Mouse (Mus musculus) splenic B cell, adult 2 months (primary cell): ENCODE measurements around the gene Adarb2.
A peak's percentile ranks its signal among the peaks of the same experiment; 100 is the strongest.

Experiments used
- DNase-seq: peaks from one replicate; pipeline ENCODE4 v3.0.0-alpha.2; 2011; ENCODE audit warnings: low read depth, low spot score
- H3K27me3 ChIP-seq: 2 replicates; pipeline ENCODE4 v1.6.1; 2012; ENCODE audit warnings: mild to moderate bottlenecking, low read length, moderate library complexity, mixed read lengths; ENCODE audit not compliant: control insufficient read depth, poor library complexity, insufficient read depth, severe bottlenecking
- H3K36me3 ChIP-seq: 2 replicates; pipeline ENCODE4 v1.6.1; 2012; ENCODE audit warnings: mild to moderate bottlenecking, low read length, moderate library complexity, mixed read lengths; ENCODE audit not compliant: control insufficient read depth, poor library complexity, insufficient read depth, severe bottlenecking

Gene Adarb2

GRCm38 (mm10) chr13:8782636-8783035 is 580.0 kb downstream of the Adarb2 start:
- Histone ChIP-seq H3K36me3 (no peaks in the 10 kb centered on the region), H3K27me3 (no peaks in the 10 kb centered on the region)
- DNase-seq, result no peak

DNA sequence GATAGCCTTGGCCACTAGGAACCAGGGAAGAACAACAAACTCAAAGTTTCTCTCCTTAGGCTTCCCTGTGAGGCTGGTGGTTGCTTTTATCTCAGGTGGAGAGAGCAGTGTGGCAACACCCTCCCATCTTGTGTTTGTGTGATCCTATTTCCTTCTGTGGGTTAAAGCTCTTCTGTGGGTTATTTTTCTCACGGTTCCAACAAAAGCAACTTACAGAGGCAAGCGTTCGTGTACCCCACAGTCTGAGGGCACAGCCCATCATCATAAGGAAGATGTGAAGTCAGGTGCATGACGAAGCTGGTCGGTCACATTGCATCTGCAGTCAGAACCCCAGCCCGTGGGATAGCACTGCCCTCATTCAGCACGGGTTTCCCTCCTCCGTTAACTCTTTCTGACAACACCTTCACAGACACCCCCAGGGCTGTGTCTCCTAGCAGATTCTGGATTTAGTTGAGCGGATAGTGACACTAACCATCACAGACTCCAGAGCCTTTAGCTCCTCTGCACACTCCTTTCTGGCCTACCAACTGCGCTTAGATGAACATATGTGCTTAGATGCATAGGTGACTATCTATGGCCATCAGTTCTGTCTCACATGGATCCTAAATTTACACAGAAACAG is 581.1 kb downstream of the Adarb2 start:
- DNase-seq, result no peak
- H3K27me3 ChIP-seq, result no peaks in the 10 kb centered on the region

DNA sequence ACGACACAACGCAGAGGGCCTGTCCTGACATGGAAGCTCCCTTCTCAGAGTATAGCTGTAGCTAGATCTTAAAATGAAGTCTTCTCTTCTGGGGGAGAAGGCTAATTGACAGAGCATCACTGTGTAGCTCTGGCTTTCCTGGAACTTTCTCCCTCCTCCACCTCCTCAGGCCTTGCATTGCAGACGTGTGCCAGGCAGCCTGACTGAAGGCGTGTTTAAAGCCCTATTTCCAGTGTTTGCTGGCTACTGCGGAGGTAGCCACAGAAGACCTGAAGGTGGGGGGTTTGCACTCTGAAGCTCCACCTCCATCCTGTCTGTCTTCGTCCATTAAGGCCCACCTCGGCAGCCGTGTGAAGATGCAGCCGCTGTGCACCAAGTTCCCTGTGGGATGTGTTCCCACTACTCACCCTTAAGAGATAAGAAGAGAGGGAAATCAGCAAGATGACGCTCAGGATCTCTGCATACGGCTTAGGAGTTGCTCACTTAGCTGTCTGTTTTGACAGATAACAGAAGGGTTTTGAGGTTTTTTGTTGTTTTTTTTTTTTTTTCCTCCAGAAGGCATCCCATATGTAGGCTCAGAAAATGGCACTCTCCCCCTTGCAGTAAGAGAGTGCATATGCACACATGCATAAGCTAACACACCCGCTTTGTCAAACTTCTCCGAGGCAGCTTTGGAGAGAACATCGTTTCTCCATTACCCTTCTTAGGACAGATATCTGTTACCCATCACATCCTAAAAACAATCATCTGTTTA is 581.8 kb downstream of the Adarb2 start:
- no peaks in the 10 kb centered on the region for H3K36me3 ChIP-seq
- no peaks in the 10 kb centered on the region for H3K27me3 ChIP-seq
- DNase-seq, result no peak

More for the DNA sequence above, 581.1 kb downstream of the Adarb2 start:
- no peaks in the 10 kb centered on the region for H3K36me3 ChIP-seq

DNA sequence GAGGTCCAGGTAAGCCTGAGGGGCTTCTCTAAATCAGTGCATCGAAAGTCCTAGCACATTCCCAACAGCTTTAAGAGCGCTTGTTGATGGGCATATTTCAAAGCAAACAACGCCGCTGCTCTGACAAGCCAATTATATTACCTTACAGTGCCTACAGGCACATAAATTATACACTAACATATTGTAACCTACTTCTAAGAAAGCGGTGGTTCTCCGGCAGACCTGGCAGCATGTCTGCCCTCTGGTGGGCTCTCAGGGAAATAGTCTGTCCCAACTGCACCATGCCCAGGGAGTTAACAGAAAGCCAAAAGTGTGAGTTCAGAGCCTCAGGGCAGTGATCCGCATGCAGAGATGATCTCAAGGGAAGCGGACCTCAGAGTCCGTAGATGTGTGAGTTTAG is 582.5 kb downstream of the Adarb2 start:
- no peaks in the 10 kb centered on the region for H3K36me3 ChIP-seq
- no peaks in the 10 kb centered on the region for H3K27me3 ChIP-seq
- DNase-seq, result peak; percentile 33

GRCm38 (mm10) chr13:8793217-8793616 is 590.6 kb downstream of the Adarb2 start:
- Histone ChIP-seq H3K27me3 (no peaks in the 10 kb centered on the region), H3K36me3 (no peaks in the 10 kb centered on the region)
- DNase-seq, result no peak

GRCm38 (mm10) chr13:8800576-8800975 is 597.9 kb downstream of the Adarb2 start:
- H3K36me3 ChIP-seq, result peaks cover 4% of the 10 kb centered on the region; the same call in 1 of the 2 replicates
- H3K27me3 ChIP-seq, result no peaks in the 10 kb centered on the region
- no peak for DNase-seq

DNA sequence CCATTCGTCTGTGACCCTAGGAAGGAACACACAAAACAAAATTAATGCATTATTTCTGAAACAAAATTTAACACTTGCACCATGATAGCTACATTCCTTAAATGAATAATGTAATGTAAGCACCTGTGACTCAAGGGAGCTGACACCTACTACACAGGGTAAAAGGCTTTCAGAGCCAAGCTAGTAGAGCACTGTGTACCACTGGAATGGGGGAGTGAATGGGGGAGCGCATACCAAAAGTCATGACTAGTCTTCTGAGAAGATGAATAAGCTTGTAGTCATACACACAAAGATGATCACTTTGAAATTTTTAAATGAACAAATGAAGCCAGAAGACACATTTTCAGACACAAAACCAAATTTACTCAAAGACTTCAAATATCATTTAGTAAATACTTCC is 603.3 kb downstream of the Adarb2 start:
- Histone ChIP-seq H3K27me3 (no peaks in the 10 kb centered on the region), H3K36me3 (peaks cover 4% of the 10 kb centered on the region; the same call in 1 of the 2 replicates)
- no peak for DNase-seq
